ENCODE assay signal across 9 mouse cellular contexts in the genomic region with DNA sequence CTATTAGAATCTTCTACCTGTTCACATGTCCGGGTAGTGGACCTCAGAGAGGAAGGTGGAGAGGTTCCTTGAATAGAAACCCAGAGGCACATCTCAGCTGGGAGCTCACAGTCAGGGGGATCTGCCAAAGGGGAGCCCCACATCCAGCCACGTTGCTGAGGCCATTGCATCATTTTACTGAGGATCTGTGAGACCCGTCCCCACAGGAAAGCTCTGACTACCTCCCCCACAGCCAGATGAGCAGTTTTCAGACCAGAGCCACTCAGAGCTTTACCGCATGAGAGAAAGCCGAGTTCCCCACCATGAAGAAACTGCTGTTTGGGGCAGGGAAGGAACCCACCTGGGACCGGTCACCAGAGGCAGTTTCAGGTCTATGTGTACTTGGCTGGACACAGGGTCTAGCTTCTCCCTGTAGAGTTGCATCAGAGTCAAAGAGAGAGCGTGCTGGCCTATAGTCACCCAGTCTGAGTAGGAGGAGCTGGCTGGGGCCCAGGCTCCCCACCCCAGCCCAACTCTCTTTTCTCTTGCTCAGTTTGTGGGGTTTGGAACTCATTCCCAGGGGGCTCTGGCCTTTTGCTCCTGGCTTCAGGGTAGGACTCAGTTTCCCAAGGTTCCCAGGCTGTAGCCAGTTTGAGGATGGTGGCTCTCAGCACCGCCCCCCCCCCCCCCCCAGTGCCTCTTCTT. TPM values are rescaled to one million over a fixed set of nuclear protein-coding genes. Genes with fewer than 3 reads are reported as not detected.
A peak's percentile ranks its signal among the peaks of the same experiment; 100 is the strongest.
DNase-seq lines count a peak whose midpoint lies in the region; ATAC-seq and TF ChIP-seq lines count a peak whose summit lies in the region.
"Had no signal": no experiment of that assay in that cellular context is flagged by ENCODE, and none has a peak within 500 bp of the region (broad histone marks: within the 10 kb centered on the region; RNA-seq: fewer than 3 reads in every experiment).

No protein-coding gene starts in this region.

- H3K4me3 ChIP-seq in left cerebral cortex, adult 2 months: no peak overlapping the region
- H3K4me3 ChIP-seq: hindbrain, embryonic 12.5 days had no signal

- no peak for TF ChIP-seq CTCF in left cerebral cortex, adult 2 months (IDR thresholded peaks at IDR 0.05)

- no peak for DNase-seq in left cerebral cortex, adult 2 months (ENCODE audit: extremely low spot score in 1 of 2, low spot score in 2 of 2)
- no peak for DNase-seq in left cerebral cortex, adult 18-20 months (ENCODE audit: low spot score in 2 of 2)
- peak; percentile 20 for DNase-seq in MEL-GATA-1-ER (ENCODE audit: extremely low read depth, low read depth)
- peak; percentile 44 for DNase-seq in naive thymus-derived CD4-positive, alpha-beta T cell, adult 2 months (ENCODE audit: low read depth)
- DNase-seq in left cerebral cortex, adult 8-10 months (ENCODE audit: low spot score in 2 of 2): no peak
- no peak for DNase-seq in embryo, embryonic 10.5 days (ENCODE audit: low spot score)
- DNase-seq: cerebellum, adult 9-11 months had no signal

- intact Hi-C loops in left cerebral cortex, adult 2 months (cut with DNase I): no loop called here

- H3K27ac ChIP-seq in left cerebral cortex, adult 2 months: 0 out of 2 replicates have a peak overlapping the region, but pooled peaks have one; percentile 44
- H3K27ac ChIP-seq: hindbrain, embryonic 12.5 days had no signal

- ATAC-seq in granulocyte monocyte progenitor cell, adult 5-6 weeks (replicated peaks; ENCODE audit: poor library complexity, severe bottlenecking): peak; percentile 36

RNA-seq across cellular contexts. Expression of gene Parvg, which starts 1.2 kb away (rescaled TPM):
- 1 to 10 TPM; 6.8 to 7.1 TPM for total RNA-seq in left cerebral cortex, adult 2 months (2021)
- 10 to 100 TPM; 12.5 to 14.9 TPM for total RNA-seq in left cerebral cortex, adult 18-20 months (2021)
- 154 and 178 TPM in 2 replicates for total RNA-seq in granulocyte monocyte progenitor cell, adult 5-6 weeks (2014; fragmentation: Nextera tagmentation)
- 215 and 279 TPM in 2 replicates for total RNA-seq in granulocyte monocyte progenitor cell, adult 5-6 weeks (2017)
- total RNA-seq in left cerebral cortex, adult 8-10 months (2022): 10 to 100 TPM in 2 of 4 experiments, 1 to 10 TPM in 2; 7.8 to 14.1 (median 10.4) TPM

Comparison
In these comparisons a context has a peak if more than half of its experiments do, and no peak if none do; other contexts are left out.
1. DNase-seq: peak in MEL-GATA-1-ER (single experiment) and naive thymus-derived CD4-positive, alpha-beta T cell, adult 2 months (single experiment); none in left cerebral cortex, adult 2 months (0 of 2), left cerebral cortex, adult 18-20 months (0 of 2), left cerebral cortex, adult 8-10 months (0 of 2) and embryo, embryonic 10.5 days (single experiment).
2. RNA of gene Parvg, which starts 1.2 kb away (total RNA-seq): 154 to 279 TPM in granulocyte monocyte progenitor cell, adult 5-6 weeks; 12.5 to 14.9 TPM in left cerebral cortex, adult 18-20 months, 7.8 to 14.1 TPM in left cerebral cortex, adult 8-10 months and 6.8 to 7.1 TPM in left cerebral cortex, adult 2 months; every median in the first group is over 4 times any median in the second.